Mouse (Mus musculus) thymus, postnatal 36 days (tissue): ENCODE measurements around the gene Mrgprf.

ENCODE experiments used
- DNase-seq, 2 experiments: peaks; one replicate each; pipeline ENCODE4 v3.0.0; 2022; ENCODE audit warnings: mixed read lengths in 2 of 2

Gene Mrgprf

GRCm38 (mm10) chr7:145340248-145340904 is 39.7 kb downstream of the Mrgprf start:
- DNase-seq, result no peak
